Mouse (Mus musculus): ENCODE measurements at regions not wholly inside any gene's neighbourhood (a gene's known extent, or its start where the extent isn't known, plus 50 kb on each side); places are given as distances from the start of the nearest gene placed in this dataset.

GRCm38 (mm10) chr2:15166435-15167024 lies 111.7 kb upstream of the Nsun6 start:
- Histone ChIP-seq H3K27ac (no peak overlapping the region), H3K4me1 (ENCODE audit: control insufficient read depth, insufficient read depth, low read length) (no peaks in the 10 kb centered on the region), H3K4me3 (no peak overlapping the region), H3K9ac (ENCODE audit: low read depth, low read length) (no peak overlapping the region), H3K27me3 (ENCODE audit: control insufficient read depth, insufficient read depth, low read length) (no peaks in the 10 kb centered on the region), H3K36me3 (ENCODE audit: control insufficient read depth, insufficient read depth, low read length) (no peaks in the 10 kb centered on the region), H3K79me2 (replicated peaks; ENCODE audit: control insufficient read depth, insufficient read depth, low read length) (no peaks in the 10 kb centered on the region)
- intact Hi-C loops (cut with DNase I), result no loop called here
- TF ChIP-seq CTCF (IDR thresholded peaks at IDR 0.05) (no peak), EP300 (IDR thresholded peaks at IDR 0.05; ENCODE audit: insufficient read depth, low read depth, low read length) (no peak), POLR2A (IDR thresholded peaks at IDR 0.05; ENCODE audit: insufficient read depth, low read depth, low read length) (no peak)
- DNase-seq, result no peak

- Histone ChIP-seq H3K4me3 (no peak overlapping the region), H3K27ac (no peak overlapping the region), H3K36me3 (ENCODE audit: control insufficient read depth, insufficient read depth, low read length) (no peaks in the 10 kb centered on the region), H3K27me3 (ENCODE audit: control insufficient read depth, insufficient read depth, low read length) (no peaks in the 10 kb centered on the region), H3K4me1 (ENCODE audit: control insufficient read depth, insufficient read depth, low read length) (no peaks in the 10 kb centered on the region), H3K9ac (ENCODE audit: low read depth, low read length) (no peak overlapping the region), H3K79me2 (replicated peaks; ENCODE audit: control insufficient read depth, insufficient read depth, low read length) (no peaks in the 10 kb centered on the region)
- 54% methylated on average over 3 of the region's 3 CpGs for WGBS
- no peak for DNase-seq
- intact Hi-C loops (cut with DNase I), result no loop called here
- no peak for TF ChIP-seq POLR2A (IDR thresholded peaks at IDR 0.05; ENCODE audit: insufficient read depth, low read depth, low read length)
- no peak for TF ChIP-seq CTCF (IDR thresholded peaks at IDR 0.05)
- TF ChIP-seq EP300 (IDR thresholded peaks at IDR 0.05; ENCODE audit: insufficient read depth, low read depth, low read length), result no peak
Observed at GRCm38 (mm10) chr2:15165830-15166229, 111.0 kb upstream of the Nsun6 start.

GRCm38 (mm10) chr2:15163732-15164418 lies 109.0 kb upstream of the Nsun6 start:
- Histone ChIP-seq H3K9ac (ENCODE audit: low read depth, low read length) (no peak overlapping the region), H3K79me2 (replicated peaks; ENCODE audit: control insufficient read depth, insufficient read depth, low read length) (no peaks in the 10 kb centered on the region), H3K4me1 (ENCODE audit: control insufficient read depth, insufficient read depth, low read length) (no peaks in the 10 kb centered on the region), H3K27ac (no peak overlapping the region), H3K36me3 (ENCODE audit: control insufficient read depth, insufficient read depth, low read length) (no peaks in the 10 kb centered on the region), H3K4me3 (no peak overlapping the region), H3K27me3 (ENCODE audit: control insufficient read depth, insufficient read depth, low read length) (no peaks in the 10 kb centered on the region)
- WGBS, result 75% methylated on average over 6 of the region's 6 CpGs
- DNase-seq, result no peak
- TF ChIP-seq CTCF (IDR thresholded peaks at IDR 0.05) (no peak), EP300 (IDR thresholded peaks at IDR 0.05; ENCODE audit: insufficient read depth, low read depth, low read length) (no peak), POLR2A (IDR thresholded peaks at IDR 0.05; ENCODE audit: insufficient read depth, low read depth, low read length) (no peak)
- intact Hi-C loops (cut with DNase I), result no loop called here

GRCm38 (mm10) chr2:15161831-15162230 lies 107.0 kb upstream of the Nsun6 start:
- H3K4me1 ChIP-seq (ENCODE audit: control insufficient read depth, insufficient read depth, low read length), result no peaks in the 10 kb centered on the region
- intact Hi-C loops (cut with DNase I), result no loop called here
- H3K27ac ChIP-seq, result no peak overlapping the region
- WGBS, result 68% methylated on average over 1 of the region's 1 CpGs
- no peak for TF ChIP-seq POLR2A (IDR thresholded peaks at IDR 0.05; ENCODE audit: insufficient read depth, low read depth, low read length)
- TF ChIP-seq EP300 (IDR thresholded peaks at IDR 0.05; ENCODE audit: insufficient read depth, low read depth, low read length), result no peak
- no peak for TF ChIP-seq CTCF (IDR thresholded peaks at IDR 0.05)
- no peaks in the 10 kb centered on the region for H3K27me3 ChIP-seq (ENCODE audit: control insufficient read depth, insufficient read depth, low read length)
- DNase-seq, result no peak
- no peak overlapping the region for H3K4me3 ChIP-seq
- no peaks in the 10 kb centered on the region for H3K79me2 ChIP-seq (replicated peaks; ENCODE audit: control insufficient read depth, insufficient read depth, low read length)
- no peaks in the 10 kb centered on the region for H3K36me3 ChIP-seq (ENCODE audit: control insufficient read depth, insufficient read depth, low read length)
- H3K9ac ChIP-seq (ENCODE audit: low read depth, low read length), result no peak overlapping the region

- intact Hi-C loops (cut with DNase I), result no loop called here
- no peak overlapping the region for H3K9ac ChIP-seq (ENCODE audit: low read depth, low read length)
- TF ChIP-seq EP300 (IDR thresholded peaks at IDR 0.05; ENCODE audit: insufficient read depth, low read depth, low read length) (no peak), POLR2A (IDR thresholded peaks at IDR 0.05; ENCODE audit: insufficient read depth, low read depth, low read length) (no peak), CTCF (IDR thresholded peaks at IDR 0.05) (no peak)
Observed at GRCm38 (mm10) chr2:15157622-15158021, 102.8 kb upstream of the Nsun6 start.

GRCm38 (mm10) chr2:15150823-15151222 lies 96.0 kb upstream of the Nsun6 start:
- intact Hi-C loops (cut with DNase I), result no loop called here
- TF ChIP-seq POLR2A (IDR thresholded peaks at IDR 0.05; ENCODE audit: insufficient read depth, low read depth, low read length) (no peak), EP300 (IDR thresholded peaks at IDR 0.05; ENCODE audit: insufficient read depth, low read depth, low read length) (no peak), CTCF (IDR thresholded peaks at IDR 0.05) (no peak)
- H3K27me3 ChIP-seq (ENCODE audit: control insufficient read depth, insufficient read depth, low read length), result no peaks in the 10 kb centered on the region

More at GRCm38 (mm10) chr2:15157622-15158021, 102.8 kb upstream of the Nsun6 start:
- Histone ChIP-seq H3K27me3 (ENCODE audit: control insufficient read depth, insufficient read depth, low read length) (no peaks in the 10 kb centered on the region), H3K27ac (no peak overlapping the region), H3K79me2 (replicated peaks; ENCODE audit: control insufficient read depth, insufficient read depth, low read length) (no peaks in the 10 kb centered on the region), H3K4me1 (ENCODE audit: control insufficient read depth, insufficient read depth, low read length) (no peaks in the 10 kb centered on the region), H3K4me3 (no peak overlapping the region), H3K36me3 (ENCODE audit: control insufficient read depth, insufficient read depth, low read length) (no peaks in the 10 kb centered on the region)
- DNase-seq, result no peak

More at GRCm38 (mm10) chr2:15150823-15151222, 96.0 kb upstream of the Nsun6 start:
- Histone ChIP-seq H3K36me3 (ENCODE audit: control insufficient read depth, insufficient read depth, low read length) (no peaks in the 10 kb centered on the region), H3K79me2 (replicated peaks; ENCODE audit: control insufficient read depth, insufficient read depth, low read length) (no peaks in the 10 kb centered on the region), H3K4me3 (no peak overlapping the region), H3K4me1 (ENCODE audit: control insufficient read depth, insufficient read depth, low read length) (no peaks in the 10 kb centered on the region), H3K9ac (ENCODE audit: low read depth, low read length) (no peak overlapping the region), H3K27ac (no peak overlapping the region)
- 90% methylated on average over 1 of the region's 1 CpGs for WGBS
- DNase-seq, result no peak

Measured in heart, adult 2 months (tissue).